Mouse (Mus musculus) gastrocnemius, adult 2 months (tissue): Measurements from ENCODE around the gene Timm29. TPM values are rescaled to one million over a fixed set of nuclear protein-coding genes. Genes with fewer than 3 reads are reported as not detected.

Experiments used
- DNase-seq: peaks from one replicate; pipeline ENCODE4 v3.0.0; 2022
- H3K27ac ChIP-seq: fragments of 200-600 bp; 2 replicates; pipeline ENCODE4 v1.8.1; 2022; ENCODE audit warnings: mild to moderate bottlenecking
- H3K4me3 ChIP-seq: fragments of 200-600 bp; 2 replicates; pipeline ENCODE4 v1.8.1; 2022; ENCODE audit warnings: mild to moderate bottlenecking, moderate library complexity
- CTCF ChIP-seq: fragments of 200-600 bp; IDR thresholded peaks from 2 replicates; pipeline ENCODE4 v1.8.1; 2022; ENCODE audit warnings: antibody characterized with exemption, mild to moderate bottlenecking, moderate library complexity
- intact Hi-C: fragments of 180-260 bp; cut with DNase I; formaldehyde crosslinking; loops from one replicate; pipeline ENCODE4 v1.15.1; 2025
- long read RNA-seq, 2 experiments: library from polyadenylated mRNA; stranded (forward); transcript quantifications; one replicate each; pipeline ENCODE4 v2.0.0; 2021
- total RNA-seq, 2 experiments: library from RNA; stranded (reverse); gene quantifications; 2 replicates each; pipeline ENCODE4 v1.2.3; 2021

Timm29 gene
- total RNA-seq = 10 to 100 TPM; 44.1 to 48.3 TPM
- long read RNA-seq, experiment 1, transcript Timm29-201 (2 exons, 3,170 nt) = major isoform, 220 of 226 reads
- long read RNA-seq, experiment 1, partial matches to known transcripts = 6 of 226 reads
- long read RNA-seq, experiment 1, other reads (novel, unspliced or antisense) = 0 of 226 reads
- long read RNA-seq, experiment 2, transcript Timm29-201 (2 exons, 3,170 nt) = major isoform, 182 of 194 reads
- long read RNA-seq, experiment 2, partial matches to known transcripts = 12 of 194 reads
- long read RNA-seq, experiment 2, other reads (novel, unspliced or antisense) = 0 of 194 reads

DNA sequence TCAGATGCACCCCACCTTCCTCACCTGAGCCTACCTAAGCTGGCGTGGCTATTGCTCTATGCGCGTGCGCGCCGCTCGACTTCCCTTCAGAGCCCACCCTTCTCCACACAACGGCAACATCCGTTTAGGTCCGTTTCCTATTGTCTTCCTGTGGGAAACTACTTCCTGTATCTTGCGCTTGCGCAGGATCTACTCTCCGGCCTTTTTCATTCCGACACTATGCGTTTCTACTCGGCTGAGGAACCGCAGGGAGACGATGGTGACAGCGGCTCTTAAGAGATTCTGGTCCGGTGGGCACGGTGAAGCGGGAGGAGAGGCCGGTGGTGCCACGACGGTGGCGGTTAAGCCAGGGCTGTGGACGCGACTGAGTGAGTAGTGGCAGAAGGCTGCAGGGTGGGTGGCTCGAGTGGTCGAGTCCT, at the start of gene Timm29, which contains the start of gene Yipf2:
Timm29 (plus strand) TSS at position 20 of the 419 bp plus-strand sequence.
Yipf2 (minus strand) TSS at position 126 of the 419 bp plus-strand sequence.
- Histone ChIP-seq H3K4me3 (peak within 1 kb of the TSS; percentile 99), H3K27ac (peak within 1 kb of the TSS; percentile 86)
- DNase-seq = peak; percentile 88
- intact Hi-C loops = loop anchor here (2.0 kb wide), 1 partner anchor 46 kb away; the partner anchor contains the start of gene Carm1
- TF ChIP-seq CTCF = no peak

- intact Hi-C loops = no loop called here
These were observed 47.1 kb upstream of the Timm29 start for GRCm38 (mm10) chr9:21545351-21545915.

GRCm38 (mm10) chr9:21545916-21546788, 46.4 kb upstream of the Timm29 start:
- peak; percentile 100 for DNase-seq
- intact Hi-C loops = loop anchor here (2.0 kb wide), 2 partner anchors 35 to 47 kb away; partner anchors contain the start of genes Timm29, Tmed1 and Yipf2
- TF ChIP-seq CTCF = peak; percentile 29

More at GRCm38 (mm10) chr9:21545351-21545915, 47.1 kb upstream of the Timm29 start:
- peak overlapping the region; percentile 93 for H3K27ac ChIP-seq
- no peak for TF ChIP-seq CTCF
- no peak for DNase-seq
- peak overlapping the region; percentile 88 for H3K4me3 ChIP-seq

DNA sequence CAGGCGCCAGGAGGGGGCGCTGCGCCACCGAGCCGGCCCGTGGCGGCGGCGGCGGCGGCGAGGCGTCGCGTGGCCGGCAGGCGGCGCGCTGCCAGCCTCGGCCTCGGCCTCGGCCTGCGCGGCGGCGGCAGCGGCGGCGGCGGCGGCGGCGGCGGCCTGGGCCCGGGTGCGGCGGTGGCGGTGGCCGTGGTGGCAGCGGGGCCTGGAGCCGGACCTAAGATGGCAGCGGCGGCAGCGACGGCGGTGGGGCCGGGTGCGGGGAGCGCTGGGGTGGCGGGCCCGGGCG, 45.8 kb upstream of the Timm29 start, which contains the start of gene Carm1:
Carm1 (plus strand) TSS at position 106 of the 286 bp plus-strand sequence.
- H3K27ac ChIP-seq = peak within 1 kb of the TSS; percentile 97
- DNase-seq = no peak
- H3K4me3 ChIP-seq = peak within 1 kb of the TSS; percentile 88
- TF ChIP-seq CTCF = peak; percentile 68; the same call in 1 of the 2 replicates
- intact Hi-C loops = loop anchor here (2.0 kb wide), 2 partner anchors 36 to 46 kb away; partner anchors contain the start of genes Timm29, Tmed1 and Yipf2

More at GRCm38 (mm10) chr9:21545916-21546788, 46.4 kb upstream of the Timm29 start:
- H3K27ac ChIP-seq = peak overlapping the region; percentile 93
- peak overlapping the region; percentile 88 for H3K4me3 ChIP-seq

GRCm38 (mm10) chr9:21547075-21547941, 45.2 kb upstream of the Timm29 start:
- DNase-seq = peak; percentile 85
- Histone ChIP-seq H3K4me3 (peak overlapping the region; percentile 88), H3K27ac (peak overlapping the region; percentile 97)
- intact Hi-C loops = loop anchor here (2.0 kb wide), 2 partner anchors 37 to 45 kb away; partner anchors contain the start of genes Timm29, Tmed1 and Yipf2
- TF ChIP-seq CTCF = peak; percentile 12; the same call in 1 of the 2 replicates

- TF ChIP-seq CTCF = no peak
- Histone ChIP-seq H3K4me3 (no peak overlapping the region), H3K27ac (peak overlapping the region; percentile 75)
- intact Hi-C loops = loop anchor here (2.0 kb wide), 1 partner anchor 16 kb away; no protein-coding TSS in a partner anchor
- peak; percentile 50 for DNase-seq
These were observed 41.5 kb upstream of the Timm29 start for GRCm38 (mm10) chr9:21551049-21551448.

DNA sequence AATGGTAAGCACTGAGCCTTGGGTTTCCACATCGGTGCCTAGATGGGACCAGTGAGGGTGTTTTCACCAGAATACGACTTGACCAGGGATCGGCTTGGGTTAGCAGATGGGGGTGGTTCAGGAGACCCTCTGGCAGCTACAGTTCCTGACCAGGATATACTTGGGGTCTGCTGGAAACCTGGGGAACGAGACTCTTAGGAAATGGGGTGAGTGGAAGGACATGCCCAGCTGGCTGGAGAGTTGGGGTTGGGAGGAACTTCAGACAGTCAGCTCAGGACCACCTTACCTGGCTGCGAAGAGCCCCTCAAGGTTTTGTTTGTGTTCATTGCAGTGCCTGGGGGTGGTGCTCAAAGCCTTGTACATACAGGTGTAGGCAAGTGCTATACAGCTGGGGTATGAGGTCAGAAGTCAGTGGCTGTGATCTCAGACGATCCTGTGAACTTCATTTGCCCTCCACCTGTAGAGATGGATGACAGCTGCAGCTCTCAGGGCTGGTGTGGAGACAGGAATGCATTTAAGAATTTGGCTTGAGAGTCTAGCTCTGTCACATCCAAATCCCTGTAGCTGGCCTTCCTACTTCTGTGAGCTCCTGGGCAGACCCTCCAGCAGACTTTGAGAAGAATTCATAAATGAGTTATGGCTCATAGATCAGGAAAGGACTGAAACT, 38.8 kb upstream of the Timm29 start:
- intact Hi-C loops = no loop called here
- TF ChIP-seq CTCF = no peak
- Histone ChIP-seq H3K4me3 (no peak overlapping the region), H3K27ac (no peak overlapping the region)
- no peak for DNase-seq

GRCm38 (mm10) chr9:21555198-21555742, 37.3 kb upstream of the Timm29 start:
- TF ChIP-seq CTCF = no peak
- peak overlapping the region; percentile 56; the same call in 1 of the 2 replicates for H3K27ac ChIP-seq
- no peak overlapping the region for H3K4me3 ChIP-seq
- DNase-seq = no peak
- intact Hi-C loops = no loop called here

GRCm38 (mm10) chr9:21556996-21557395, 35.5 kb upstream of the Timm29 start:
- intact Hi-C loops = no loop called here
- H3K27ac ChIP-seq = 0 out of 2 replicates have a peak overlapping the region, but pooled peaks have one; percentile 28
- no peak for TF ChIP-seq CTCF
- DNase-seq = no peak
- H3K4me3 ChIP-seq = no peak overlapping the region

- intact Hi-C loops = no loop called here
- DNase-seq = no peak
- Histone ChIP-seq H3K27ac (0 out of 2 replicates have a peak overlapping the region, but pooled peaks have one; percentile 28), H3K4me3 (no peak overlapping the region)
- no peak for TF ChIP-seq CTCF
These were observed 35.0 kb upstream of the Timm29 start for GRCm38 (mm10) chr9:21557556-21557955.
